Mouse (Mus musculus): Measurements from ENCODE around the gene Susd2. TPM values are rescaled to one million over a fixed set of nuclear protein-coding genes. Genes with fewer than 3 reads are reported as not detected.

Gene Susd2
- polyA plus RNA-seq, 1 experiment, result not detected

GRCm38 (mm10) chr10:75600189-75600730, 43.5 kb downstream of the Susd2 start:
- no peaks in the 10 kb centered on the region for H3K4me1 ChIP-seq (ENCODE audit: control insufficient read depth, insufficient read depth, low read length)
- no peak overlapping the region for H3K27ac ChIP-seq (ENCODE audit: insufficient read depth, low read depth, low read length)
- TF ChIP-seq POLR2A (IDR thresholded peaks at IDR 0.05; ENCODE audit: borderline replicate concordance, low read depth, low read length) (no peak), CTCF (IDR thresholded peaks at IDR 0.05; ENCODE audit: low read depth, low read length) (no peak)
- H3K4me3 ChIP-seq (ENCODE audit: insufficient read depth, low read length), result no peak overlapping the region

DNA sequence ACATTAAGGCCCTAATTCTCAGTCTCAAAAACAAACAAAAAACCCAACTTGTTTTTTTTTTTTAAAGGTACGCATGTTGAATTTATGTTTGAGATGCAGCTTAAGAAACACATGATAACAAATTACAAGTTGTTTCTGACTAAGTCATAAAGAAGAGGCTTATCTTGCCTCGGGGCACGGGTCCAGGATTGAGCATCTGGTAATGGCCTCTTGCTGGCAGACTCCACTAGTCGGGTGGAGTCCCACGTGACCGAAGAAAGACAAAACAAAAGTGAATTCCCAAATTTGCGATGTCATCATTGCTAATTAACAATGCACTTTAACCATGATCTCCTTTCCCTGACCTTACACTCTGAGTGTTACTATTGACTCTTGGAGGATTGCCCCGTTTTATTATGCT, 47.8 kb downstream of the Susd2 start:
- TF ChIP-seq POLR2A (IDR thresholded peaks at IDR 0.05; ENCODE audit: borderline replicate concordance, low read depth, low read length) (no peak), CTCF (IDR thresholded peaks at IDR 0.05; ENCODE audit: low read depth, low read length) (no peak)
- Histone ChIP-seq H3K4me3 (ENCODE audit: insufficient read depth, low read length) (no peak overlapping the region), H3K27ac (ENCODE audit: insufficient read depth, low read depth, low read length) (no peak overlapping the region), H3K4me1 (ENCODE audit: control insufficient read depth, insufficient read depth, low read length) (peaks cover 18% of the 10 kb centered on the region)

DNA sequence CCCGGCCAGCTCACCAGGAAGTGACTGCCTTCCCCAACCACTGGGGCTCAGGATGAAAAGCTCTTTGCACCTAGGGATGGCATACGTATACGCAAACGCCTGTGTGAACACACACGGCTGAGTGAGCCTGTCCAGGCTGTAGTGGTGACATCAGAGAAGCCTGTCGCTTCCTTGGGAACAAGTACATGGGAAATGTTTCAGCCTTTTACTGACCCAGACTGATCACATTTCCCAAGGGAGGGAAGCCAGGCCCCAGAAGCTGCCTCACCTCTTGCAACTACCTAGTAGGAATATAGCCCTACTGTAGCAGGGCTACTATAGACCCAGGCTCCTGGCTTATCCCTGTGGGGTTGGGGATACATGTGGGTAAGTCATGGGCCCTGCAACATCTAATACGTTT, 51.2 kb downstream of the Susd2 start:
- no peak overlapping the region for H3K27ac ChIP-seq (ENCODE audit: insufficient read depth, low read depth, low read length)
- H3K4me3 ChIP-seq (ENCODE audit: insufficient read depth, low read length), result no peak overlapping the region
- peaks cover 38% of the 10 kb centered on the region for H3K4me1 ChIP-seq (ENCODE audit: control insufficient read depth, insufficient read depth, low read length)
- no peak for TF ChIP-seq POLR2A (IDR thresholded peaks at IDR 0.05; ENCODE audit: borderline replicate concordance, low read depth, low read length)

- peak overlapping the region; percentile 75 for H3K27ac ChIP-seq (ENCODE audit: insufficient read depth, low read depth, low read length)
- peak overlapping the region; percentile 32 for H3K4me3 ChIP-seq (ENCODE audit: insufficient read depth, low read length)
- peaks cover 38% of the 10 kb centered on the region for H3K4me1 ChIP-seq (ENCODE audit: control insufficient read depth, insufficient read depth, low read length)
- TF ChIP-seq POLR2A (IDR thresholded peaks at IDR 0.05; ENCODE audit: borderline replicate concordance, low read depth, low read length) (no peak), CTCF (IDR thresholded peaks at IDR 0.05; ENCODE audit: low read depth, low read length) (no peak)
These were observed 52.5 kb downstream of the Susd2 start for GRCm38 (mm10) chr10:75591211-75591894.

DNA sequence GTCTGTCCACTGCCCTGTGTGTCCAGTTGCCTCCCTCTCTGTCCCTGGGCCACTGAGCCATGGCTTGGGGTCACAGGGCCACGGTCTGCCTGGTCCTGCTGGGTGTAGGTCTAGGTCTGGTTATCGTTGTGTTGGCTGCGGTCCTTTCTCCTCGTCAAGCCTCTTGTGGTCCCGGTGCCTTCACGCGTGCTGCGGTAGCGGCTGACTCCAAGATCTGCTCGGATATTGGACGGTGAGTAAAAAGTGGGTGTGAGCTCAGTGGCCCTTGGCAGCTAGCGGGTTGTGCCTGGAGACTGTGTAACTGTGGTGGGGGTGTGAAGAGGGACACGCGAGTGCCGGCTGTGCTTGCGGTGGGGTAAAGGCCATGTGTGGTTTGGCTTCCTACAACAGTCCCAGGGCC, 54.2 kb downstream of the Susd2 start:
- H3K4me1 ChIP-seq (ENCODE audit: control insufficient read depth, insufficient read depth, low read length), result peaks cover 38% of the 10 kb centered on the region
- TF ChIP-seq POLR2A (IDR thresholded peaks at IDR 0.05; ENCODE audit: borderline replicate concordance, low read depth, low read length) (no peak), CTCF (IDR thresholded peaks at IDR 0.05; ENCODE audit: low read depth, low read length) (no peak)
- peak overlapping the region; percentile 18; the same call in 1 of the 2 replicates for H3K27ac ChIP-seq (ENCODE audit: insufficient read depth, low read depth, low read length)
- H3K4me3 ChIP-seq (ENCODE audit: insufficient read depth, low read length), result peak overlapping the region; percentile 6; the same call in 1 of the 2 replicates

DNA sequence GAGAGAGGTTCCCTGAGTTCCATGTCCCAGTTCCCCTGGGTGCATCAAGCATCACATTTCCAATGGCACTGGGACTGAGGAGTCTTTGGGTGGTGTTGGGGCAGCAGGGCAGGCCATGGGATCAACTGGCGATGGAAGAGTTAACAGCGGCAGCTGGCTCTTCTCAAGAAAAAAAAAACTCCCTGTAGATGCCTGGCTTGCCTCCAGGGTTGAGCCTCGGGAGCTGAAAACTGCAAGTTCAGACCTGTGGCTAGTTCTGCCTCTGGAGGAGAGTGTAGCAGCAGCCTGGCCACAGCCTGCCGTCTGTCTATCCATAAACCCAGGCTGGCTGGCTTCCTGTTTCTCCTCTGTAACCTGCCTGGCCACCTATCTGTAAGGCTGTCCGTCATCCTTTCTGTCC, 54.7 kb downstream of the Susd2 start, which contains the start of gene Ggt5:
Ggt5 (plus strand) TSS at position 212 of the 400 bp plus-strand sequence.
- TF ChIP-seq CTCF (IDR thresholded peaks at IDR 0.05; ENCODE audit: low read depth, low read length) (no peak), POLR2A (IDR thresholded peaks at IDR 0.05; ENCODE audit: borderline replicate concordance, low read depth, low read length) (no peak)
- peaks cover 38% of the 10 kb centered on the region for H3K4me1 ChIP-seq (ENCODE audit: control insufficient read depth, insufficient read depth, low read length)
- peak within 1 kb of the TSS; percentile 6; the same call in 1 of the 2 replicates for H3K4me3 ChIP-seq (ENCODE audit: insufficient read depth, low read length)
- peak within 1 kb of the TSS; percentile 18; the same call in 1 of the 2 replicates for H3K27ac ChIP-seq (ENCODE audit: insufficient read depth, low read depth, low read length)

GRCm38 (mm10) chr10:75588336-75588735, 55.5 kb downstream of the Susd2 start:
- peaks cover 37% of the 10 kb centered on the region for H3K4me1 ChIP-seq (ENCODE audit: control insufficient read depth, insufficient read depth, low read length)
- H3K4me3 ChIP-seq (ENCODE audit: insufficient read depth, low read length), result no peak overlapping the region
- no peak for TF ChIP-seq POLR2A (IDR thresholded peaks at IDR 0.05; ENCODE audit: borderline replicate concordance, low read depth, low read length)
- no peak for TF ChIP-seq CTCF (IDR thresholded peaks at IDR 0.05; ENCODE audit: low read depth, low read length)
- no peak overlapping the region for H3K27ac ChIP-seq (ENCODE audit: insufficient read depth, low read depth, low read length)

- H3K4me3 ChIP-seq (ENCODE audit: insufficient read depth, low read length), result no peak overlapping the region
- TF ChIP-seq CTCF (IDR thresholded peaks at IDR 0.05; ENCODE audit: low read depth, low read length) (no peak), POLR2A (IDR thresholded peaks at IDR 0.05; ENCODE audit: borderline replicate concordance, low read depth, low read length) (no peak)
- H3K27ac ChIP-seq (ENCODE audit: insufficient read depth, low read depth, low read length), result no peak overlapping the region
- H3K4me1 ChIP-seq (ENCODE audit: control insufficient read depth, insufficient read depth, low read length), result peaks cover 36% of the 10 kb centered on the region
These were observed 56.0 kb downstream of the Susd2 start for GRCm38 (mm10) chr10:75587781-75588180.

Other genes with a start within 250 kb of the Susd2 start
- 1.1 TPM in 1 of 2 replicates, not detected in the other for gene Upb1, start 242.9 kb downstream of the Susd2 start, polyA plus RNA-seq (2012; ENCODE audit: insufficient read depth, insufficient read length, missing spikeins)
- gene Snrpd3, start 126.5 kb downstream of the Susd2 start, polyA plus RNA-seq (2012; ENCODE audit: insufficient read depth, insufficient read length, missing spikeins), result 94.5 and 97.1 TPM in 2 replicates
- 20.1 and 20.7 TPM in 2 replicates for gene Gucd1, start 126.0 kb downstream of the Susd2 start, polyA plus RNA-seq (2012; ENCODE audit: insufficient read depth, insufficient read length, missing spikeins)
- not detected in 2 replicates for gene Lrrc75b, start 83.7 kb downstream of the Susd2 start, polyA plus RNA-seq (2012; ENCODE audit: insufficient read depth, insufficient read length, missing spikeins)
- gene Ggt1, start 82.4 kb downstream of the Susd2 start, polyA plus RNA-seq (2012; ENCODE audit: insufficient read depth, insufficient read length, missing spikeins), result not detected in 2 replicates
- 8.4 and 11.6 TPM in 2 replicates for gene Ggt5, start 54.7 kb downstream of the Susd2 start, polyA plus RNA-seq (2012; ENCODE audit: insufficient read depth, insufficient read length, missing spikeins)
- 26.1 and 35.0 TPM in 2 replicates for gene Cabin1, start 120.3 kb upstream of the Susd2 start, polyA plus RNA-seq (2012; ENCODE audit: insufficient read depth, insufficient read length, missing spikeins)
- gene Ddt, start 129.4 kb upstream of the Susd2 start, polyA plus RNA-seq (2012; ENCODE audit: insufficient read depth, insufficient read length, missing spikeins), result 56.4 and 63.8 TPM in 2 replicates
- gene Gm20441, start 136.9 kb upstream of the Susd2 start, polyA plus RNA-seq (2012; ENCODE audit: insufficient read depth, insufficient read length, missing spikeins), result not detected in 2 replicates
- gene Gstt3, start 137.4 kb upstream of the Susd2 start, polyA plus RNA-seq (2012; ENCODE audit: insufficient read depth, insufficient read length, missing spikeins), result 12.1 and 13.1 TPM in 2 replicates
- 1.4 and 4.1 TPM in 2 replicates for gene Gstt1, start 154.6 kb upstream of the Susd2 start, polyA plus RNA-seq (2012; ENCODE audit: insufficient read depth, insufficient read length, missing spikeins)
- not detected in 2 replicates for gene Gstt4, start 178.5 kb upstream of the Susd2 start, polyA plus RNA-seq (2012; ENCODE audit: insufficient read depth, insufficient read length, missing spikeins)
- 17.2 and 18.8 TPM in 2 replicates for gene Gstt2, start 193.4 kb upstream of the Susd2 start, polyA plus RNA-seq (2012; ENCODE audit: insufficient read depth, insufficient read length, missing spikeins)
- 181 and 195 TPM in 2 replicates for gene Mif, start 216.2 kb upstream of the Susd2 start, polyA plus RNA-seq (2012; ENCODE audit: insufficient read depth, insufficient read length, missing spikeins)
- gene Derl3, start 249.4 kb upstream of the Susd2 start, polyA plus RNA-seq (2012; ENCODE audit: insufficient read depth, insufficient read length, missing spikeins), result 1.0 and 1.7 TPM in 2 replicates